Mouse (Mus musculus) heart, embryonic 16.5 days (tissue): ENCODE measurements around the gene Tec. TPM values are rescaled to one million over a fixed set of nuclear protein-coding genes. Genes with fewer than 3 reads are reported as not detected.

ENCODE experiments used
- ATAC-seq: fragments of 200-750 bp; cut with Nextera tagmentation; replicated peaks from 2 replicates; pipeline ENCODE4 v1.8.0; 2017; ENCODE audit warnings: moderate number of reproducible peaks; ENCODE audit not compliant: insufficient read depth, low FRiP score; ENCODE audit errors: extremely low read depth
- H3K27ac ChIP-seq: fragments of 300-500 bp; sonication (generic); 2 replicates; pipeline ENCODE4 v1.5.1; 2014; ENCODE audit warnings: mild to moderate bottlenecking, low read length, control low read depth, moderate library complexity
- H3K27me3 ChIP-seq: fragments of 300-500 bp; sonication (generic); 2 replicates; pipeline ENCODE4 v1.6.1; 2014; ENCODE audit warnings: low read length, mixed read lengths; ENCODE audit not compliant: control insufficient read depth, insufficient read depth
- H3K36me3 ChIP-seq: fragments of 300-500 bp; sonication (generic); 2 replicates; pipeline ENCODE4 v1.6.1; 2014; ENCODE audit not compliant: control insufficient read depth, insufficient read depth
- H3K4me1 ChIP-seq: fragments of 300-500 bp; sonication (generic); 2 replicates; pipeline ENCODE4 v1.6.1; 2014; ENCODE audit warnings: low read length, mixed read lengths; ENCODE audit not compliant: control insufficient read depth, insufficient read depth
- H3K4me2 ChIP-seq: fragments of 300-500 bp; sonication (generic); 2 replicates; pipeline ENCODE4 v1.6.1; 2014; ENCODE audit warnings: low read depth, mild to moderate bottlenecking, control low read depth, low read length
- H3K4me3 ChIP-seq: fragments of 300-500 bp; sonication (generic); 2 replicates; pipeline ENCODE4 v1.5.1; 2014; ENCODE audit warnings: mild to moderate bottlenecking, control low read depth, low read length
- H3K9ac ChIP-seq: fragments of 300-500 bp; sonication (generic); 2 replicates; pipeline ENCODE4 v1.6.1; 2014; ENCODE audit warnings: low read length, control low read depth
- H3K9me3 ChIP-seq: fragments of 300-500 bp; sonication (generic); replicated peaks from 2 replicates; pipeline ENCODE4 v1.6.1; 2016; ENCODE audit warnings: low read length; ENCODE audit not compliant: control insufficient read depth
- WGBS: fragments of 180-500 bp; shearing (Covaris S2); extraction: QIAGEN DNeasy Blood & Tissue Kit; methylation state at CpG from one replicate; pipeline ENCODE4 v1.1.7; 2014; 5-methylcytosine and 5-hydroxymethylcytosine counted together
- polyA plus RNA-seq: library from polyadenylated mRNA; unstranded; fragments of >200 nt; fragmentation: Nextera tagmentation; extraction: Ambion mirVana; gene quantifications from 2 replicates; pipeline ENCODE4 v1.2.1, GENCODE M21; 2015

Gene Tec
- polyA plus RNA-seq, 1 experiment from 2014 or later = 23.0 TPM

- H3K4me3 ChIP-seq = no peak overlapping the region
- no peaks in the 10 kb centered on the region for H3K9me3 ChIP-seq
- no peaks in the 10 kb centered on the region for H3K27me3 ChIP-seq
- H3K36me3 ChIP-seq = no peaks in the 10 kb centered on the region; the same call in 1 of the 2 replicates
- 87% methylated on average over 8 of the region's 8 CpGs for WGBS
- H3K9ac ChIP-seq = no peak overlapping the region
- H3K4me2 ChIP-seq = no peak overlapping the region
- no peak for ATAC-seq
- H3K4me1 ChIP-seq = no peaks in the 10 kb centered on the region
- no peak overlapping the region for H3K27ac ChIP-seq
Measured at GRCm38 (mm10) chr5:72755941-72756340, 112.3 kb downstream of the Tec start.

- ATAC-seq = no peak
- Histone ChIP-seq H3K4me2 (no peak overlapping the region), H3K9me3 (no peaks in the 10 kb centered on the region), H3K27me3 (no peaks in the 10 kb centered on the region), H3K4me1 (no peaks in the 10 kb centered on the region), H3K9ac (no peak overlapping the region), H3K4me3 (no peak overlapping the region), H3K36me3 (no peaks in the 10 kb centered on the region; the same call in 1 of the 2 replicates), H3K27ac (no peak overlapping the region)
- WGBS = 83% methylated on average over 2 of the region's 2 CpGs
Measured at GRCm38 (mm10) chr5:72755035-72755434, 113.2 kb downstream of the Tec start.

- Histone ChIP-seq H3K27me3 (no peaks in the 10 kb centered on the region), H3K36me3 (no peaks in the 10 kb centered on the region; the same call in 1 of the 2 replicates), H3K4me2 (no peak within 1 kb of the TSS), H3K4me3 (no peak within 1 kb of the TSS), H3K27ac (no peak within 1 kb of the TSS), H3K9me3 (no peaks in the 10 kb centered on the region), H3K4me1 (no peaks in the 10 kb centered on the region; the same call in 1 of the 2 replicates), H3K9ac (no peak within 1 kb of the TSS)
- no peak; the same call in 1 of the 2 replicates for ATAC-seq
- 74% methylated on average over 5 of the region's 5 CpGs for WGBS
Measured at GRCm38 (mm10) chr5:72752585-72752984, 115.7 kb downstream of the Tec start, which contains the start of gene Txk. TSS of gene Txk (minus strand) at chr5:72752777.

- Histone ChIP-seq H3K4me1 (peaks cover 3% of the 10 kb centered on the region; the same call in 1 of the 2 replicates), H3K4me2 (no peak overlapping the region), H3K4me3 (no peak overlapping the region), H3K27me3 (no peaks in the 10 kb centered on the region), H3K9me3 (no peaks in the 10 kb centered on the region), H3K36me3 (no peaks in the 10 kb centered on the region; the same call in 1 of the 2 replicates), H3K9ac (no peak overlapping the region), H3K27ac (no peak overlapping the region)
- WGBS = 78% methylated on average over 7 of the region's 7 CpGs
- no peak for ATAC-seq
Measured at GRCm38 (mm10) chr5:72751056-72751758, 117.1 kb downstream of the Tec start.

GRCm38 (mm10) chr5:72750226-72750625, 118.1 kb downstream of the Tec start:
- Histone ChIP-seq H3K36me3 (no peaks in the 10 kb centered on the region; the same call in 1 of the 2 replicates), H3K9ac (no peak overlapping the region), H3K4me1 (peaks cover 3% of the 10 kb centered on the region; the same call in 1 of the 2 replicates), H3K27me3 (no peaks in the 10 kb centered on the region), H3K4me3 (no peak overlapping the region), H3K27ac (no peak overlapping the region), H3K9me3 (no peaks in the 10 kb centered on the region), H3K4me2 (no peak overlapping the region)
- no peak; the same call in 1 of the 2 replicates for ATAC-seq
- WGBS = 83% methylated on average over 5 of the region's 5 CpGs

- Histone ChIP-seq H3K4me1 (peaks cover 3% of the 10 kb centered on the region; the same call in 1 of the 2 replicates), H3K36me3 (no peaks in the 10 kb centered on the region), H3K27me3 (no peaks in the 10 kb centered on the region), H3K4me3 (no peak overlapping the region), H3K9ac (no peak overlapping the region), H3K27ac (no peak overlapping the region), H3K9me3 (no peaks in the 10 kb centered on the region), H3K4me2 (no peak overlapping the region)
- WGBS = 52% methylated on average over 7 of the region's 7 CpGs
- ATAC-seq = no peak
Measured at GRCm38 (mm10) chr5:72748659-72749265, 119.5 kb downstream of the Tec start.

- H3K9me3 ChIP-seq = no peaks in the 10 kb centered on the region
- H3K9ac ChIP-seq = no peak overlapping the region
- H3K4me1 ChIP-seq = peaks cover 3% of the 10 kb centered on the region; the same call in 1 of the 2 replicates
- H3K36me3 ChIP-seq = no peaks in the 10 kb centered on the region
- no peak overlapping the region for H3K4me3 ChIP-seq
- 52% methylated on average over 4 of the region's 4 CpGs for WGBS
- H3K27ac ChIP-seq = no peak overlapping the region
- H3K27me3 ChIP-seq = no peaks in the 10 kb centered on the region
- no peak for ATAC-seq
- H3K4me2 ChIP-seq = no peak overlapping the region
Measured at GRCm38 (mm10) chr5:72747384-72747783, 120.9 kb downstream of the Tec start.

GRCm38 (mm10) chr5:72746461-72746860, 121.8 kb downstream of the Tec start:
- Histone ChIP-seq H3K4me3 (no peak overlapping the region), H3K9me3 (no peaks in the 10 kb centered on the region), H3K9ac (no peak overlapping the region), H3K36me3 (no peaks in the 10 kb centered on the region), H3K27ac (no peak overlapping the region), H3K4me1 (peaks cover 3% of the 10 kb centered on the region; the same call in 1 of the 2 replicates), H3K27me3 (no peaks in the 10 kb centered on the region), H3K4me2 (no peak overlapping the region)
- 66% methylated on average over 4 of the region's 4 CpGs for WGBS
- no peak for ATAC-seq

- 90% methylated on average over 6 of the region's 6 CpGs for WGBS
Measured at GRCm38 (mm10) chr5:72743103-72743502, 125.2 kb downstream of the Tec start.

More at GRCm38 (mm10) chr5:72743103-72743502, 125.2 kb downstream of the Tec start:
- Histone ChIP-seq H3K9me3 (no peaks in the 10 kb centered on the region), H3K4me1 (peaks cover 3% of the 10 kb centered on the region; the same call in 1 of the 2 replicates), H3K36me3 (no peaks in the 10 kb centered on the region), H3K4me3 (no peak overlapping the region), H3K27me3 (no peaks in the 10 kb centered on the region), H3K27ac (no peak overlapping the region), H3K4me2 (no peak overlapping the region), H3K9ac (no peak overlapping the region)
- no peak for ATAC-seq
